Mouse (Mus musculus) C2C12 (cell line): Measurements from ENCODE around the gene Dffa.

Source experiments
- CEBPB ChIP-seq: IDR thresholded peaks from one replicate; pipeline ENCODE4 v1.6.1; 2011; ENCODE audit warnings: low read depth, mild to moderate bottlenecking, control low read depth, moderate library complexity
- CTCF ChIP-seq: IDR thresholded peaks from one replicate; pipeline ENCODE4 v1.5.1; 2011; ENCODE audit not compliant: control insufficient read depth, insufficient read depth, insufficient read length

GRCm38 (mm10) chr4:149166215-149166946, 62.4 kb downstream of the Dffa start, which contains the start of gene Pgd:
- TF ChIP-seq CTCF (no peak), CEBPB (no peak)
